Mouse (Mus musculus): Measurements from ENCODE around the gene Slfn3. TPM values are rescaled to one million over a fixed set of nuclear protein-coding genes. Genes with fewer than 3 reads are reported as not detected.
"Not testable (repeated sequence)": the region's sequence is repeated elsewhere in the genome, so short reads cannot be mapped to it uniquely, and the experiment has no call there.

The Slfn3 gene
- total RNA-seq (2021), result 1 to 10 TPM in 1 of 2 experiments, under 1 TPM in 1; 0.37 to 1.0 TPM

GRCm38 (mm10) chr11:83191134-83191893 is at the start of gene Slfn3:
Gene Slfn3 (plus strand): TSS chr11:83191330.
- peak in 1 of 2 experiments; percentile 3 for DNase-seq (ENCODE audit: low spot score in 2 of 2)
- intact Hi-C loops (cut with DNase I), result loop anchor here (10.0 kb wide), 1 partner anchor 147 kb away; no protein-coding TSS in a partner anchor

DNA sequence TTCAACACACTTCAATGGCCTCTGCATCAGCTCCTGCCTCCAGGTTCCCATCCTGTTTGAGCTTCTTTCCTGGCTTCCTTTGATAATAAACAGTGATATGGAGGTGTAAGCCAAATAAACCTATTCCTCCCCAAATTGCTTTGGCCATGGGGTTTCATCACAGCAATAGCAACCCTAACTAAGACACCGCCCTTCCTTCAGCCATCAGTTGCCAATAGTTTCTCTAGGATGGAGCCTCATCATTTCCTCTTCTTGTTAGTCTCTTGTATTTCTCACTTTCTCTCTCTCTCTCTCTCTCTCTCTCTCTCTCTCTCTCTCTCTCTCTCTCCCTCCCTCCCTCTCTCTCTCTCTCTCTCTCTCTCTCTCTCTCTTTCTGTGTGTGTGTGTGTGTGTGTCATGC is 42.2 kb upstream of the Slfn3 start:
- intact Hi-C loops (cut with DNase I); DNase-seq (ENCODE audit: low spot score in 2 of 2): not testable (repeated sequence)

DNA sequence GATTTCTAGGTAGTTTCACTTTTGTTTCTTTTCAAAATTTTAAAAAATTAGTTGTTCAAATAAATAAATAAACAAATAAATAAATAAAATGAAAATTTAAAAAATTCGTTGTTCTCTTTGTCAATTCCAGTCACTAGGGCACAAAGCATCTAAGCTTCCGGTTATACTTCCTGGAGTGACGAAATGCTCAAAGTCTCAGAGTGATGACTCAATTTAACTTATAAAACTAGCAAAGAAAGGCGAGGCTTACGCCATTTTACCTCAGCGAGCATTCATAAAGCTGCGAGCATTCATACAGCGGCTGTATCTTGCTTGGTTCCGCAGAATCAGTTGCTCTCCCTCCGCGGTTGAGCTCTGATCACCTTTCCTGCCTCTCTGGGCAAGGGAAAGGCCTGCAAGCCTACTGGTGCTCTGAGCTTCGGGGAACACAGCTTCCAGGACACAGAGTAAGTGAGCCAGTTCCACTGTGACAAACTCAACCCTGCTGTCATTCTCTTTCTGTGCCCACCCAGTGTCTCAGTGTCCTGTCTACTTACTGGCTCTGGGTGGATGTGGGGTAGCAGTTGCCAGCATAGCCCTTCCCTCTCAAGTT is 16.1 kb upstream of the Slfn3 start, which contains the start of gene Slfn4:
Gene Slfn4 (plus strand): TSS at position 239 of the 592 bp plus-strand sequence.
- no peak for DNase-seq (ENCODE audit: low spot score in 2 of 2)
- intact Hi-C loops (cut with DNase I), result no loop called here

DNA sequence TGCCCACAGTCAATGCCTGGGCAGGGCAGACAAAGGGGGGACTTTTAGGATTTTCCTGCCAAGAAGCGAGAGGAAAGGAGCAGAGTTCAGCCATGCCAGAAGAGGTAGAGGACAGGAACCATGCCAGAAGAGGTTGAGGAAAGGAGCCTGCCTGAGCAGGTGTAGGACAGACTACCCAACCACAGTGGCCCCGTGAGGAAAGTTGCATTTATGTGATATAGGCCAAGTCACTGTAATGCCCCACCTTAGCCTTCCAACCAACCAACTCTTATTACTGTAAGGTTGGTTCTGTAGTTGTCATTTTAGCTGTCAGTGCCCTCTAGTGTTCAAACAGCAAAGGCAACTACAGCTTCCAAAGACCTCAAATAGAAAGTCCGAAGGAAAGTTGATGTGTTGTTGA is 871 bp downstream of the Slfn3 start:
- DNase-seq (ENCODE audit: low spot score in 2 of 2), result no peak

GRCm38 (mm10) chr11:83205002-83205401 is 13.9 kb downstream of the Slfn3 start:
- DNase-seq (ENCODE audit: low spot score in 2 of 2), result no peak

More for the DNA sequence above, 871 bp downstream of the Slfn3 start:
- intact Hi-C loops (cut with DNase I), result loop anchor here (10.0 kb wide), 1 partner anchor 147 kb away; no protein-coding TSS in a partner anchor

GRCm38 (mm10) chr11:83216119-83216518 is 25.0 kb downstream of the Slfn3 start:
- DNase-seq (ENCODE audit: low spot score in 2 of 2), result no peak
- intact Hi-C loops (cut with DNase I), result no loop called here

More at GRCm38 (mm10) chr11:83205002-83205401, 13.9 kb downstream of the Slfn3 start:
- intact Hi-C loops (cut with DNase I), result no loop called here

DNA sequence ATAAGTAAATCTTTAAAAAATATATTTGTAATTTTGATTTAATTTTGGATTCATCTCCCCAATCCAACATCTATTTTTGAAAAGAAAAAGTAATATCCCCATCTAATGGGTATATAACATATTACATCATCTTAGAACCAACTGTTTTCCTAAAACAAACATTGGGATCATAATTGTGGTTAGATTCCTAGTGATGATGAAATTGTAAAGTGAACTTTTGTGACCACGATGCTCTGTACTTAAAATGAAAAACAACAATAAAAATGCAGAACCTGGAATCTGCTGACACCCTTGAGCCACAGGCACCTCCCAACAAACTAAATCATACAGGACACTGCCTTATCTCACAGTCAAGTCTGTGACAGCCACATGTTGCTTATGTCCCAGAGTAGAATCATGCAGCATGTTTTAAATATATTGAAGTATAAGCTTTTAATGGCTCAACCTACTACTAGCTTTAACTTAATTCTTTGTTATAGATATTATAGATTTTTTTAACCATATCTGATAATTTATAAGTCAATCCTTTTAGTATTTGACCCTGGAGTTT is 30.3 kb downstream of the Slfn3 start:
- intact Hi-C loops (cut with DNase I), result no loop called here
- DNase-seq (ENCODE audit: low spot score in 2 of 2), result no peak

DNA sequence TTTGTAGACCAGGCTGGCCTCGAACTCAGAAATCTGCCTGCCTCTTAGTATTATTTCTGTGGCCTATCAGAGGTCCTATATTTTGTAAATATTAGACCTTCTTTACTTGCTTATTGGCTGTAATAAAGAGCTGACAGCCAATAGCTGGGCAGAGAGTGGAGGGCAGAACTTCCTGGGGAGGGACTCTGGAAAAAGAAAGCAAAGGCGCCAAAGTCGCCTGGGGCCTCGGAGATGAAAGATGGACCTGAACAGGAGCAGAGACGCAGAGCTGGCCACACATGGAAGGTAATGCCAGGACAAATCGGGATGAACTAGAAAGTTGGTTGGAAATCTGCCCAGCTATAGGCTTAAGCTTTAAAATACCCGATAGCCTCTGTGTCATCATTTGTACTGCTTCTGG is 32.2 kb downstream of the Slfn3 start:
- intact Hi-C loops (cut with DNase I), result no loop called here
- no peak for DNase-seq (ENCODE audit: low spot score in 2 of 2)

DNA sequence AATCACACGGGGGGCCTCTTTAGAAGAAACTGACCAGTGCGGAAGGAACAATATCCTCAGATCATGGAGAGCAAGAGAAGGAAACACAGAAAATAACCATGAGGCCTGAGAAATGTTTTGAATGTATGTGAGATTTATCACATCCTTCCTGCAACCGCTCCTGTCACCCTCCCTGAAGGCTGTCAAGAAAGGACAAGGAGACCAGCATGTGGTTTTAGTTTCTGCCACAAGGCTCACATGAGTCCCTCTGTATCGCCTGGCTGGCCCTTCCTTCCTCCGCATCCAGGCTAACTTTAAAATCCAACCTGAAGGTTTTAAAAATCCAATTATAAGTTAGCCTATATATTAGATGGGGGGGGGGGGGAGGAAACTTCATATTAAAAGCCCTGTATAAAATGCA is 32.7 kb downstream of the Slfn3 start:
- intact Hi-C loops (cut with DNase I); DNase-seq (ENCODE audit: low spot score in 2 of 2): not testable (repeated sequence)

DNA sequence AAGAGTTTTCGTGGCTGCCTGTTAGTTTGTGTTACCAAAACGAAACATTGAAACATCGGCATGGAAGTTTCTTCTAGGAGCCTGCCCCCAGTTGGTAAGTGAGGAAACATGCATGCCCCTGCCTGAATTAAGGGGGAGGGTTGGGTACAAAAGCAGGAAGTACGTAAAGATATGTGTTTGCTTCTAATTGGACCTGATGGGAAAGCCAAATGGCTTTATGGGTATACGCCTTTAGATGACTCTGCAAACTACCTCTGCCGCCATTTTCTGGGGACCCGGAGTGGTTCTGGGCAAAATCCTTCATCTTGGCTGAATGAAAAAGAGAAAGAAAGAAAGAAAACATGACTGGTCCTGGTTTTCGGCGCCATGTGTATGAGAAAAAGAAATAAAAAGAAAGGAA is 33.1 kb downstream of the Slfn3 start:
- intact Hi-C loops (cut with DNase I), result no loop called here
- no peak for DNase-seq (ENCODE audit: low spot score in 2 of 2)

- no peak for DNase-seq (ENCODE audit: low spot score in 2 of 2)
- intact Hi-C loops (cut with DNase I), result no loop called here
Measured at GRCm38 (mm10) chr11:83224750-83225149, 33.6 kb downstream of the Slfn3 start.

DNA sequence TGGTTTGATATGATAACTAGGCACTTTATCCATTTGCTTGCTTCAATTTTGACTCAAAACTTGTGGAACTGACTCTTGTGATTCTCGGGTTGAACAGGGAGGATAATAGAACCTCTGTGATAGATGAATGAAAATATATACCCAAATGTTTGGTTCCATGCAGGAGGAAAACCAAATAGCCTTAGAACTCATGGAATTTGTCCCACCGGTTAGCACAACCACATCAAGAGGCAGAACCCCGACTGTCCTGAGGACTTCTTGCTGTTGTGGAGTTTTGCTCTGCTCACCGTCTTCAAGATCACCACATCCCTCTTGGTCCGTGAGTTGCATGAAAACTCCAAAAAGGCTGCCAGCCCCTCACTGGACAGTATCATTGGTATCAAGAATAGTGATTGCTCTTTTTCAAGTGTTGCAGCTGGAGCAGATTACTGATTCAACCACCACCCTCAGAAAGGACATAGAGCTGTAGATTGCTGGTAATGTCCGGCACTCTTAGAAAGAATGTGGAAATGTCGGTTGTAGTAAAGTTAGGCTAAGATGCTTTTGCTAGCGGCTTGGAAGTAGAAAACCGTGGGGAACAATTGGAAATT is 34.3 kb downstream of the Slfn3 start:
- intact Hi-C loops (cut with DNase I), result no loop called here
- DNase-seq (ENCODE audit: low spot score in 2 of 2), result no peak

DNA sequence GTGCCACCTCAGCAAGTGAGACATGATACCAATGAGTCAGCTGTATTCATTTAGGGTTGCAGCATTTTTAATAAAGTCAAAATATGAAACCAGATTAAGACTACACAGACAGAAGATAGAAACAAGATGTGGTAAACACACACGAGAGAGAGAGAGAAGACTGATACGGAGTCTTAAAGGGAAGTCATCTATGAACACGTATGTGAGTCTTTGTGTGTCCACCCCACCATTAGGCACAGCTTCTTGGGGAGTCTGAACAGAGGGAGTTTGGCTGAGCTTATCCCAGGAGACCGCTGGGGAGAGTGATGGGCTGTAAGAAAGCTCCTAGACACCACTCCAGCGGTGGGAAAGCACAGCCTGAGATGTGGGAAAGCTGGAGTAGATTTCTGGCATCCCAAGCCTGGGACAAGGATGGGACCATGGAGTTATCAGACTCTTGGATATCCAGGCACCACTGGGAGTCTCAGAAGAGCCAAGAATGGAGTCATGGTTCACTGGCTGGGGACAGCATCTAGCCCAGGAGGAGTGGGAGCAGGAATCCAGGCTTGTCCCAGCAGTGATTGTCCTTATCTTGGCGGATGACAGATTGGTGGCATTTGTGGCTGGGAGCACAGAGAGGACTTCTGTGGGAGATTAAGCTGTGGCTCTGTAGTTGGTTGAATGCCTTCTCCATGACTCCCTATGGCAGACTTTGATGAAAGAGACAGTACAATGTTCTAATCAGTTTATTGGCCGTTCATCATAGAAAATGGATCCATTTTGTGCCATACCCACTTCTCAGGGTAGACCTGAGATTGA is 37.0 kb downstream of the Slfn3 start:
- DNase-seq (ENCODE audit: low spot score in 2 of 2), result no peak
- intact Hi-C loops (cut with DNase I), result no loop called here

- intact Hi-C loops (cut with DNase I), result no loop called here
- DNase-seq (ENCODE audit: low spot score in 2 of 2), result no peak
Measured at GRCm38 (mm10) chr11:83230966-83231365, 39.8 kb downstream of the Slfn3 start.

GRCm38 (mm10) chr11:83233621-83234020 is 42.5 kb downstream of the Slfn3 start:
- intact Hi-C loops (cut with DNase I); DNase-seq (ENCODE audit: low spot score in 2 of 2): not testable (repeated sequence)

GRCm38 (mm10) chr11:83237390-83237789 is 46.3 kb downstream of the Slfn3 start:
- intact Hi-C loops (cut with DNase I); DNase-seq (ENCODE audit: low spot score in 2 of 2): not testable (repeated sequence)

GRCm38 (mm10) chr11:83238389-83238788 is 47.3 kb downstream of the Slfn3 start:
- DNase-seq (ENCODE audit: low spot score in 2 of 2), result no peak
- intact Hi-C loops (cut with DNase I), result no loop called here

DNA sequence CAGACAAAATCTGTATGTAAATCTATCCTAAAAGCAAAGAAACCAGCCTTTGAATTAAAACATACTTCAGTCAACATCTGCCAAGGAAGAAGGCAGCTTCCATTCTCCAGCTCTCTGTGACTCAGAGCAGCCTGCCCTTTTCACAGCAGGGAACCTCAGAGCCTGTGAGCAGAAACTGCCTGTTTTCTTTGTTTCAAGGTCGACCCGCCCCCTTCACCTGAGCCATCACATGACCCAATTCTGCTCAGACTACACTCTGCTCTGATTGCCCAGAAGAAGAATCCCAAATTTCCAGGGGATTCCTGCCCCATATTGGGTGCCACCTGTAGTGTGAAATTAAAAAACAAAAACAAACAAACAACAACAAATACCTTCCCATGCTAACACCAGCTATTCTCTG is 48.7 kb downstream of the Slfn3 start:
- no peak for DNase-seq (ENCODE audit: low spot score in 2 of 2)
- intact Hi-C loops (cut with DNase I), result no loop called here

- intact Hi-C loops (cut with DNase I); DNase-seq (ENCODE audit: low spot score in 2 of 2): not testable (repeated sequence)
Measured at GRCm38 (mm10) chr11:83257211-83257610, 66.1 kb downstream of the Slfn3 start.

Measured in left cerebral cortex, postnatal 36 days (tissue).